Mouse (Mus musculus) spleen, adult 2 months (tissue): ENCODE measurements around the gene 4931409K22Rik.
A peak's percentile ranks its signal among the peaks of the same experiment; 100 is the strongest.

ENCODE experiments used
- CTCF ChIP-seq: fragments of 200-500 bp; IDR thresholded peaks from 2 replicates; pipeline ENCODE4 v1.5.1; 2011; ENCODE audit warnings: mild to moderate bottlenecking, inconsistent platforms; ENCODE audit not compliant: insufficient read depth, insufficient read length, insufficient replicate concordance; ENCODE audit errors: extremely low read depth
- POLR2A ChIP-seq: fragments of 200-500 bp; IDR thresholded peaks from 2 replicates; pipeline ENCODE4 v1.6.1; 2011; ENCODE audit warnings: low read depth, low read length, inconsistent platforms

DNA sequence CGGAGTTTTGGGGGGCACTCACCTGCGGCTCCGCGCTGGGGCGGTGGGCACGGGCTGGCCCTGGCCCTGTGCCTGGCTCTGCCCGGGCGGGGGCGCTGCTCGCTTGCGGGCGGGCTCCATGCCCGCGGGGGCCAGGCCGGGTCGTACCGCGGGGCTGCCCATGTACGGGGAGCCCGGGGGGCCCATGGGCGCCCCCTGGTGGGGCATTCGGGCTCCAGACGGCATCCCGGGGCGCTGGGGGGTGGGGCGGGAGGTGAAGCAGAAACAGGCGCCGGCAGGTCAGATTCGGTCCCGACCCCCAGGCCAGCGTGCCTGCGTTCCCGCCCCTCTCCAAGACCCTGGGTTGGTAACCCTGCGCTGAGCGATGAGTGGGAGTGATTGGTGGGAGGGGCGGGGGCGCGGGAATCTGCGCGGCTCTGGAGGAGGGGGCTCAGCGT lies 42.0 kb upstream of the 4931409K22Rik start:
- TF ChIP-seq CTCF (peak; percentile 40; the same call in 1 of the 2 replicates), POLR2A (no peak)
